Mouse (Mus musculus): ENCODE measurements around the gene Ifna1.

DNA sequence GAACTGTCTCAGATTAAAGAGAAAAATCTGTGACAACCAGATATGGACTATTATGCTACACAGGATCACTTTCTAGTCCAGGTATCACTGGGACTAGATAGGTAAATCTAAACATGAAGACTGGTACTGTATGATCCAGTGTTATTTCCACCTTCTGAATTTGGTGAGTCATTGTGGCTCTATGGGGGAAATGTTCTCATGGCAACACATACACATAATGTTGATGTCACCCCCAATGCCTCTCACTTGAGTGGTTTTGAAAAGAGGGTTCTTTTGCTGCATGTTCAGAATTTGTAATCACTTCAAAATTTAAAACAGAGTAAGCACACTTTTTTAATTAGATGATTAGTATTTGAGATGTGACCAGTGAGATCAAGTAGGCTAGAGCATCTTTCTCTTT lies 38.3 kb downstream of the Ifna1 start:
- no peak for TF ChIP-seq CTCF (IDR thresholded peaks at IDR 0.05; ENCODE audit: control insufficient read depth, insufficient read depth, insufficient read length)
- no peak for TF ChIP-seq USF1 (IDR thresholded peaks at IDR 0.05; ENCODE audit: low read depth)
- TF ChIP-seq CEBPB (IDR thresholded peaks at IDR 0.05; ENCODE audit: low read depth) = no peak
- no peak for TF ChIP-seq FOSL1 (IDR thresholded peaks at IDR 0.05; ENCODE audit: insufficient read depth, low read length, poor library complexity, severe bottlenecking)
- TF ChIP-seq MYOG (IDR thresholded peaks at IDR 0.05; ENCODE audit: control insufficient read depth, extremely low read depth, insufficient read length) = no peak
- TF ChIP-seq MAX (IDR thresholded peaks at IDR 0.05) = no peak
- no peak for TF ChIP-seq MYOD1 (IDR thresholded peaks at IDR 0.05; ENCODE audit: control insufficient read depth, insufficient read length, low read depth)
